Mouse (Mus musculus): ENCODE data around the gene Nr4a2. TPM values are rescaled to one million over a fixed set of nuclear protein-coding genes. Genes with fewer than 3 reads are reported as not detected.

Gene Nr4a2
- polyA plus RNA-seq, 1 experiment from 2014 or later, result 6.4 TPM

GRCm38 (mm10) chr2:57072452-57072851 is 51.4 kb downstream of the Nr4a2 start:
- Histone ChIP-seq H3K36me3 (ENCODE audit: control insufficient read depth, insufficient read depth, low read length) (no peaks in the 10 kb centered on the region), H3K27me3 (replicated peaks; ENCODE audit: control insufficient read depth, insufficient read depth, low read length) (no peaks in the 10 kb centered on the region), H3K4me3 (ENCODE audit: low read depth, low read length) (no peak overlapping the region), H3K9me3 (ENCODE audit: control insufficient read depth, low read length) (no peaks in the 10 kb centered on the region), H3K4me2 (ENCODE audit: low read depth, low read length) (no peak overlapping the region), H3K9ac (ENCODE audit: low read depth, low read length) (no peak overlapping the region), H3K27ac (replicated peaks; ENCODE audit: low read depth, low read length) (no peak overlapping the region), H3K4me1 (ENCODE audit: control insufficient read depth, insufficient read depth, low read length) (no peaks in the 10 kb centered on the region)
- 74% methylated on average over 9 of the region's 9 CpGs for WGBS
- no peak for DNase-seq (ENCODE audit: low spot score)
- no peak for ATAC-seq (ENCODE audit: low read depth)

DNA sequence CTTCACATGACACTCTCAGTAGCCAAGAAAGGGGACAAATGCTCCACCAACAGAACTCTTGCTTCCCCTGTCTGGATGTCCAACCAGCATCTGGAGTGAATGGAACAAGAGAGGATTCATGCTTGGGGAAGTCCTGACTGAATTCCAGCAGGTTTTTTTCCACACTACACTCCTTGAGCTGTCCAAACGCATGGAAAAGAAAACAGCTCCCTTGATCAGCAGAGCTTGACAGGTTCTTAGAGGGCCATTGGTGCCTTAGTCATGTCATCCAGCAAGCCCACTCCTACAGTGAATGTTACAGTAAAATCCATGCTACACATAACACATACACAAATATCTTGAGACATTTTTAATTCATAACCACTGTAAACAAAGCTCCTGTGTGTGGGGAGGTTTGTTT is 60.3 kb downstream of the Nr4a2 start:
- no peaks in the 10 kb centered on the region for H3K36me3 ChIP-seq (ENCODE audit: control insufficient read depth, insufficient read depth, low read length)
- no peak overlapping the region for H3K4me2 ChIP-seq (ENCODE audit: low read depth, low read length)
- DNase-seq (ENCODE audit: low spot score) (no peak), ATAC-seq (ENCODE audit: low read depth) (no peak)
- no peaks in the 10 kb centered on the region for H3K27me3 ChIP-seq (replicated peaks; ENCODE audit: control insufficient read depth, insufficient read depth, low read length)
- no peaks in the 10 kb centered on the region for H3K4me1 ChIP-seq (ENCODE audit: control insufficient read depth, insufficient read depth, low read length)
- H3K9me3 ChIP-seq (ENCODE audit: control insufficient read depth, low read length), result no peaks in the 10 kb centered on the region
- 67% methylated on average over 1 of the region's 1 CpGs for WGBS
- no peak overlapping the region for H3K27ac ChIP-seq (replicated peaks; ENCODE audit: low read depth, low read length)
- H3K4me3 ChIP-seq (ENCODE audit: low read depth, low read length), result no peak overlapping the region
- H3K9ac ChIP-seq (ENCODE audit: low read depth, low read length), result no peak overlapping the region

Other genes starting within 250 kb of the Nr4a2 start
- gene Gpd2, start 113.6 kb upstream of the Nr4a2 start, polyA plus RNA-seq (2014; fragmentation: Nextera tagmentation; extraction: Ambion mirVana), result 14.7 and 17.1 TPM in 2 replicates

All from embryonic facial prominence, embryonic 14.5 days (tissue).